Mouse (Mus musculus) R1 (cell line): ENCODE data around the gene 4930426L09Rik.

ENCODE experiments used
- DNase-seq: peaks from one replicate; pipeline ENCODE4 v3.0.0-alpha.2; 2018; ENCODE audit warnings: low read depth, low spot score

Gene 4930426L09Rik

GRCm38 (mm10) chr2:19011443-19011842, 13.3 kb downstream of the 4930426L09Rik start:
- no peak for DNase-seq

- DNase-seq: no peak
Observed at GRCm38 (mm10) chr2:19016348-19016747, 18.2 kb downstream of the 4930426L09Rik start.

GRCm38 (mm10) chr2:19016839-19017238, 18.7 kb downstream of the 4930426L09Rik start:
- no peak for DNase-seq

GRCm38 (mm10) chr2:19018034-19018433, 19.9 kb downstream of the 4930426L09Rik start:
- peak; percentile 60 for DNase-seq

GRCm38 (mm10) chr2:19024807-19025206, 26.7 kb downstream of the 4930426L09Rik start:
- DNase-seq: no peak

- DNase-seq: no peak
Observed at GRCm38 (mm10) chr2:19037430-19037829, 39.3 kb downstream of the 4930426L09Rik start.

- no peak for DNase-seq
Observed at GRCm38 (mm10) chr2:19037907-19038570, 39.9 kb downstream of the 4930426L09Rik start.

GRCm38 (mm10) chr2:19048225-19048624, 50.1 kb downstream of the 4930426L09Rik start:
- DNase-seq: no peak

GRCm38 (mm10) chr2:19049341-19049740, 51.2 kb downstream of the 4930426L09Rik start:
- no peak for DNase-seq
